In the genomic region with DNA sequence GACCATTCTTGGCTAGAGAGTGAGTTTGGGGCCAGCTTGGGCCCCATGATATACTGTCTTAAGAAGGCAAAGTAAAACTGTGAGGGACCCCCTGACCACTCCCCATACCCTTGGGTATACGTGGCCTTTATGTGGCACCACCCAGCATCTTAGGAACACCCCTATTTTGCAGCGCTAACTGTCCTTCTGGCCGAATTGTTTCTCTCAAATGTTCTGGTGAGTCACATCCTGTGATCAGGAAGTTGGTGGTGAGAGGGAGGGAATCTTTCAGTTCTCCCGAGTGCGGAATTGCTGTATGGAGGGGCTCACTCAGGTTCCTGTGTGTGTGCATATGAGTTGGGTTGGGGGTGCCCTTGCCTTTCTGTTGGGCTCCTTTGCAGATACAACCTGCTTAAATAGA, we compare ENCODE assay signal across 34 mouse cellular contexts. TPM values are rescaled to one million over a fixed set of nuclear protein-coding genes. Genes with fewer than 3 reads are reported as not detected.
A peak's percentile ranks its signal among the peaks of the same experiment; 100 is the strongest.
DNase-seq lines count a peak whose midpoint lies in the region; ATAC-seq and TF ChIP-seq lines count a peak whose summit lies in the region.
"Had no signal": no experiment of that assay in that cellular context is flagged by ENCODE, and none has a peak within 500 bp of the region (broad histone marks: within the 10 kb centered on the region; RNA-seq: fewer than 3 reads in every experiment).

No protein-coding gene starts in this region.

- H3K36me3 ChIP-seq in lung, embryonic 14.5 days (ENCODE audit: insufficient read depth), result no peaks in the 10 kb centered on the region
- H3K36me3 ChIP-seq in ES-E14 (ENCODE audit: control insufficient read depth, insufficient read depth, low read length, poor library complexity, severe bottlenecking), result no peaks in the 10 kb centered on the region
- H3K36me3 ChIP-seq in liver, postnatal 0 days (replicated peaks; ENCODE audit: insufficient read depth, low read length), result no peaks in the 10 kb centered on the region
- H3K36me3 ChIP-seq: embryonic facial prominence, embryonic 10.5 days; embryonic facial prominence, embryonic 15.5 days; forebrain, embryonic 12.5 days; G1E; heart, embryonic 10.5 days; liver, embryonic 12.5 days; midbrain, embryonic 10.5 days; midbrain, embryonic 15.5 days; stomach, embryonic 15.5 days had no signal

- TF ChIP-seq CTCF in lung, embryonic 14.5 days (IDR thresholded peaks at IDR 0.05; ENCODE audit: low read depth), result no peak
- TF ChIP-seq CTCF in liver, postnatal 0 days (IDR thresholded peaks at IDR 0.05; ENCODE audit: low read depth), result no peak

- H3K4me1 ChIP-seq in lung, embryonic 14.5 days (ENCODE audit: insufficient read depth), result peaks cover 12% of the 10 kb centered on the region; the same call in 1 of the 2 replicates
- H3K4me1 ChIP-seq in ES-E14 (ENCODE audit: control insufficient read depth in 2 of 2, insufficient read depth in 2 of 2, low read length in 2 of 2, poor library complexity in 1 of 2), result peaks cover 9 to 24% of the 10 kb centered on the region in 2 experiments
- no peaks in the 10 kb centered on the region for H3K4me1 ChIP-seq in liver, postnatal 0 days (ENCODE audit: insufficient read depth)
- H3K4me1 ChIP-seq: embryonic facial prominence, embryonic 15.5 days; liver, embryonic 12.5 days; midbrain, embryonic 15.5 days had no signal

- no peak overlapping the region for H3K4me3 ChIP-seq in lung, embryonic 14.5 days (ENCODE audit: low read depth, low read length)
- H3K4me3 ChIP-seq in ES-E14 (ENCODE audit: insufficient read depth in 1 of 2, low read depth in 1 of 2, low read length in 2 of 2, poor library complexity in 1 of 2, severe bottlenecking in 1 of 2), result no peak overlapping the region
- H3K4me3 ChIP-seq in liver, postnatal 0 days (ENCODE audit: low read depth, low read length), result no peak overlapping the region
- H3K4me3 ChIP-seq: embryonic facial prominence, embryonic 10.5 days; embryonic facial prominence, embryonic 15.5 days; forebrain, embryonic 12.5 days; heart, embryonic 10.5 days; layer of hippocampus, adult 2 months; liver, embryonic 12.5 days; midbrain, embryonic 10.5 days; midbrain, embryonic 15.5 days; stomach, embryonic 15.5 days had no signal

- H3K27ac ChIP-seq in lung, embryonic 14.5 days (ENCODE audit: low read depth), result peak overlapping the region; percentile 85
- peak overlapping the region; percentile 29; the same call in 1 of the 2 replicates for H3K27ac ChIP-seq in ES-E14 (ENCODE audit: insufficient read depth, low read depth, low read length, poor library complexity, severe bottlenecking)
- H3K27ac ChIP-seq in liver, postnatal 0 days (ENCODE audit: low read depth), result no peak overlapping the region
- H3K27ac ChIP-seq: embryonic facial prominence, embryonic 10.5 days; embryonic facial prominence, embryonic 15.5 days; forebrain, embryonic 12.5 days; heart, embryonic 10.5 days; hindbrain, embryonic 14.5 days; layer of hippocampus, adult 2 months; liver, embryonic 12.5 days; midbrain, embryonic 15.5 days had no signal

- H3K27me3 ChIP-seq in lung, embryonic 14.5 days (ENCODE audit: insufficient read depth, low read length), result no peaks in the 10 kb centered on the region
- no peaks in the 10 kb centered on the region for H3K27me3 ChIP-seq in liver, postnatal 0 days (ENCODE audit: insufficient read depth, low read length)
- H3K27me3 ChIP-seq: embryonic facial prominence, embryonic 15.5 days; liver, embryonic 12.5 days; midbrain, embryonic 15.5 days; stomach, embryonic 15.5 days had no signal

- H3K9ac ChIP-seq in lung, embryonic 14.5 days, result no peak overlapping the region
- H3K9ac ChIP-seq in ES-E14 (ENCODE audit: insufficient read depth, low read depth, low read length, poor library complexity, severe bottlenecking), result no peak overlapping the region
- H3K9ac ChIP-seq in liver, postnatal 0 days (replicated peaks), result no peak overlapping the region
- H3K9ac ChIP-seq: embryonic facial prominence, embryonic 15.5 days; forebrain, embryonic 12.5 days; forebrain, postnatal 0 days; hindbrain, embryonic 14.5 days; liver, embryonic 12.5 days; midbrain, embryonic 15.5 days; stomach, embryonic 15.5 days had no signal

- peak; percentile 22 for DNase-seq in heart, adult 8-10 months (ENCODE audit: low spot score)
- no peak for DNase-seq in heart, postnatal 25 days (ENCODE audit: low spot score)
- peak; percentile 19 for DNase-seq in lung, embryonic 14.5 days
- DNase-seq in lung, postnatal 36 days, result no peak
- peak; percentile 69 for DNase-seq in 416B (ENCODE audit: low read depth)
- no peak for DNase-seq in ES-E14 (ENCODE audit: low read depth, low spot score)
- no peak for DNase-seq in liver, postnatal 0 days
- DNase-seq: adrenal gland, postnatal 10 days; cerebellum, adult 8-10 months; cerebellum, postnatal 25 days; forebrain, postnatal 0 days; kidney, postnatal 25 days; layer of hippocampus, postnatal 36 days; left cerebral cortex, postnatal 4 days; right cerebral cortex, postnatal 25 days; thymus, adult 18-20 months; thymus, postnatal 25 days had no signal

- intact Hi-C loops in heart, postnatal 25 days (cut with DNase I), result no loop called here

- in situ Hi-C loops in ES-E14 (cut with MboI; ENCODE audit: low sequenced_read_pairs in 2 of 2, unreplicated experiment in 2 of 2), result no loop called here

- no peaks in the 10 kb centered on the region for H3K9me3 ChIP-seq in lung, embryonic 14.5 days (ENCODE audit: low read depth, low read length)
- no peaks in the 10 kb centered on the region for H3K9me3 ChIP-seq in ES-E14 (ENCODE audit: control insufficient read depth, insufficient read depth, low read depth, low read length)
- H3K9me3 ChIP-seq in liver, postnatal 0 days (ENCODE audit: low read length), result no peaks in the 10 kb centered on the region
- H3K9me3 ChIP-seq: embryonic facial prominence, embryonic 10.5 days; embryonic facial prominence, embryonic 15.5 days; forebrain, embryonic 12.5 days; G1E; heart, embryonic 10.5 days; liver, embryonic 12.5 days; midbrain, embryonic 10.5 days; midbrain, embryonic 15.5 days; stomach, embryonic 15.5 days had no signal

- no peak for TF ChIP-seq EP300 in liver, postnatal 0 days (IDR thresholded peaks at IDR 0.05; ENCODE audit: low read depth)

- ATAC-seq in lung, embryonic 14.5 days (ENCODE audit: insufficient read depth), result peak; percentile 7; the same call in 1 of the 2 replicates
- no peak for ATAC-seq in liver, postnatal 0 days
- ATAC-seq: CD4-positive, CD25-positive, alpha-beta regulatory T cell, adult 4 months; forebrain, postnatal 0 days; intestine, postnatal 0 days; liver, embryonic 12.5 days; midbrain, embryonic 15.5 days had no signal

- 59% methylated on average over 5 of the region's 5 CpGs for WGBS in lung, embryonic 14.5 days
- 51% methylated on average over 5 of the region's 5 CpGs for WGBS in liver, postnatal 0 days (ENCODE audit: insufficient replicate concordance)

- no peak overlapping the region for H3K4me2 ChIP-seq in lung, embryonic 14.5 days
- no peak overlapping the region for H3K4me2 ChIP-seq in liver, postnatal 0 days (ENCODE audit: low read depth, low read length)
- H3K4me2 ChIP-seq: embryonic facial prominence, embryonic 15.5 days; forebrain, embryonic 12.5 days; hindbrain, embryonic 14.5 days; liver, embryonic 12.5 days; midbrain, embryonic 15.5 days; stomach, embryonic 15.5 days had no signal

TF ChIP-seq in ES-E14, 5 proteins besides CTCF, POLR2A, EP300 and RAD21:
- no peak for TF ChIP-seq MAFK (IDR thresholded peaks at IDR 0.05; ENCODE audit: insufficient read depth, low read depth, low read length)
- TF ChIP-seq ZNF384 (IDR thresholded peaks at IDR 0.05; ENCODE audit: low read depth, low read length), result no peak
- no peak for TF ChIP-seq ZC3H11A (IDR thresholded peaks at IDR 0.05; ENCODE audit: borderline replicate concordance, low read depth, low read length)
- no peak for TF ChIP-seq CHD2 (IDR thresholded peaks at IDR 0.05; ENCODE audit: low read depth, low read length)
- no peak for TF ChIP-seq HCFC1 (IDR thresholded peaks at IDR 0.05; ENCODE audit: borderline replicate concordance, insufficient read depth, low read length)

RNA-seq across cellular contexts. Expression of gene Tmprss5, which starts 30.2 kb away (rescaled TPM):
- under 1 TPM in 1 of 4 experiments, not detected in 3; 0.19 TPM for total RNA-seq in heart, adult 8-10 months (2022)
- not detected for total RNA-seq in heart, postnatal 25 days (2021)
- polyA plus RNA-seq in lung, embryonic 14.5 days (2014; fragmentation: Nextera tagmentation; extraction: Ambion mirVana), result 0.34 and 0.47 TPM in 2 replicates
- 1.1 and 2.1 TPM in 2 replicates for total RNA-seq in ES-E14 (2012; rRNA removed)
- polyA plus RNA-seq in liver, postnatal 0 days (2015; fragmentation: Nextera tagmentation; extraction: Ambion mirVana), result not detected in 2 replicates
- total RNA-seq: hematopoietic stem cell, adult 5-6 weeks; megakaryocyte progenitor cell, adult 5-6 weeks; neutrophil, adult 5-6 weeks had no signal
- polyA plus RNA-seq: CD4-positive, CD25-positive, alpha-beta regulatory T cell, adult 4 months; G1E; heart, postnatal 0 days; liver, embryonic 12.5 days had no signal

RNA-seq across cellular contexts. Expression of gene Zw10, which starts 55.9 kb away (rescaled TPM):
- 10 to 100 TPM; 11.6 to 13.5 (median 12.5) TPM for total RNA-seq in heart, adult 8-10 months (2022)
- total RNA-seq in heart, postnatal 25 days (2021), result 10 to 100 TPM; 12.1 to 13.3 TPM
- polyA plus RNA-seq in lung, embryonic 14.5 days (2014; fragmentation: Nextera tagmentation; extraction: Ambion mirVana), result 50.7 and 53.4 TPM in 2 replicates
- 37.1 and 42.5 TPM in 2 replicates for total RNA-seq in ES-E14 (2012; rRNA removed)
- polyA plus RNA-seq in liver, postnatal 0 days (2015; fragmentation: Nextera tagmentation; extraction: Ambion mirVana), result 8.6 and 10.0 TPM in 2 replicates

Comparison
In these comparisons a context has a peak if more than half of its experiments do, and no peak if none do; other contexts are left out.
1. DNase-seq: peak in heart, adult 8-10 months (single experiment), lung, embryonic 14.5 days (single experiment) and 416B (single experiment); none in heart, postnatal 25 days (single experiment), lung, postnatal 36 days (single experiment), ES-E14 (single experiment) and liver, postnatal 0 days (single experiment).